Mouse (Mus musculus): ENCODE results near the gene Abhd8. TPM values are rescaled to one million over a fixed set of nuclear protein-coding genes. Genes with fewer than 3 reads are reported as not detected.

Abhd8 gene
- total and polyA plus RNA-seq, 2 experiments from 2014 or later: 205 to 323 TPM

- Histone ChIP-seq H3K9ac (replicated peaks; ENCODE audit: low read length, poor library complexity, severe bottlenecking) (no peak overlapping the region; the same call in 1 of the 2 replicates), H3K36me3 (ENCODE audit: insufficient read depth, low read length) (peaks cover 35% of the 10 kb centered on the region), H3K27me3 (ENCODE audit: insufficient read depth, low read length) (no peaks in the 10 kb centered on the region), H3K27ac (ENCODE audit: low read depth, low read length) (no peak overlapping the region), H3K4me3 (ENCODE audit: low read depth, low read length) (no peak overlapping the region), H3K4me1 (ENCODE audit: insufficient read depth, low read length) (peaks cover 5% of the 10 kb centered on the region; the same call in 1 of the 2 replicates), H3K4me2 (ENCODE audit: low read depth, low read length, poor library complexity, severe bottlenecking) (no peak overlapping the region), H3K9me3 (ENCODE audit: low read length) (no peaks in the 10 kb centered on the region)
- DNase-seq (ENCODE audit: low spot score) (no peak), ATAC-seq (ENCODE audit: low FRiP score) (no peak)
- WGBS: 88% methylated on average over 42 of the region's 47 CpGs
- no peak for TF ChIP-seq CTCF (IDR thresholded peaks at IDR 0.05)
These were observed 2.2 kb downstream of the Abhd8 start for GRCm38 (mm10) chr8:71461152-71461840.

GRCm38 (mm10) chr8:71460716-71461115, 2.7 kb downstream of the Abhd8 start:
- no peak overlapping the region for H3K4me2 ChIP-seq (ENCODE audit: low read depth, low read length, poor library complexity, severe bottlenecking)
- no peak overlapping the region for H3K27ac ChIP-seq (ENCODE audit: low read depth, low read length)
- peaks cover 5% of the 10 kb centered on the region; the same call in 1 of the 2 replicates for H3K4me1 ChIP-seq (ENCODE audit: insufficient read depth, low read length)
- TF ChIP-seq CTCF (IDR thresholded peaks at IDR 0.05): no peak
- no peaks in the 10 kb centered on the region for H3K27me3 ChIP-seq (ENCODE audit: insufficient read depth, low read length)
- DNase-seq (ENCODE audit: low spot score) (no peak), ATAC-seq (ENCODE audit: low FRiP score) (no peak)
- peaks cover 35% of the 10 kb centered on the region for H3K36me3 ChIP-seq (ENCODE audit: insufficient read depth, low read length)
- no peak overlapping the region for H3K9ac ChIP-seq (replicated peaks; ENCODE audit: low read length, poor library complexity, severe bottlenecking)
- H3K4me3 ChIP-seq (ENCODE audit: low read depth, low read length): no peak overlapping the region
- no peaks in the 10 kb centered on the region for H3K9me3 ChIP-seq (ENCODE audit: low read length)
- WGBS: 94% methylated on average over 6 of the region's 6 CpGs

- H3K27me3 ChIP-seq (ENCODE audit: insufficient read depth, low read length): no peaks in the 10 kb centered on the region
- H3K36me3 ChIP-seq (ENCODE audit: insufficient read depth, low read length): peaks cover 35% of the 10 kb centered on the region
- no peak for TF ChIP-seq CTCF (IDR thresholded peaks at IDR 0.05)
- no peak for ATAC-seq (ENCODE audit: low FRiP score)
- H3K4me3 ChIP-seq (ENCODE audit: low read depth, low read length): no peak overlapping the region
- H3K27ac ChIP-seq (ENCODE audit: low read depth, low read length): no peak overlapping the region
- H3K9me3 ChIP-seq (ENCODE audit: low read length): no peaks in the 10 kb centered on the region
- no peak for DNase-seq (ENCODE audit: low spot score)
- no peak overlapping the region for H3K4me2 ChIP-seq (ENCODE audit: low read depth, low read length, poor library complexity, severe bottlenecking)
- WGBS: 88% methylated on average over 20 of the region's 20 CpGs
- H3K4me1 ChIP-seq (ENCODE audit: insufficient read depth, low read length): peaks cover 5% of the 10 kb centered on the region; the same call in 1 of the 2 replicates
- no peak overlapping the region for H3K9ac ChIP-seq (replicated peaks; ENCODE audit: low read length, poor library complexity, severe bottlenecking)
These were observed 5.7 kb downstream of the Abhd8 start for GRCm38 (mm10) chr8:71457659-71458270.

GRCm38 (mm10) chr8:71456906-71457305, 6.5 kb downstream of the Abhd8 start:
- H3K4me1 ChIP-seq (ENCODE audit: insufficient read depth, low read length): no peaks in the 10 kb centered on the region
- WGBS: 49% methylated on average over 20 of the region's 22 CpGs
- H3K9me3 ChIP-seq (ENCODE audit: low read length): no peaks in the 10 kb centered on the region
- H3K4me3 ChIP-seq (ENCODE audit: low read depth, low read length): no peak overlapping the region
- no peak for TF ChIP-seq CTCF (IDR thresholded peaks at IDR 0.05)
- H3K9ac ChIP-seq (replicated peaks; ENCODE audit: low read length, poor library complexity, severe bottlenecking): no peak overlapping the region
- no peak overlapping the region for H3K4me2 ChIP-seq (ENCODE audit: low read depth, low read length, poor library complexity, severe bottlenecking)
- no peak for ATAC-seq (ENCODE audit: low FRiP score)
- H3K27me3 ChIP-seq (ENCODE audit: insufficient read depth, low read length): no peaks in the 10 kb centered on the region
- DNase-seq (ENCODE audit: low spot score): no peak
- peaks cover 35% of the 10 kb centered on the region for H3K36me3 ChIP-seq (ENCODE audit: insufficient read depth, low read length)
- H3K27ac ChIP-seq (ENCODE audit: low read depth, low read length): no peak overlapping the region

- H3K36me3 ChIP-seq (ENCODE audit: insufficient read depth, low read length): peaks cover 25% of the 10 kb centered on the region
- DNase-seq (ENCODE audit: low spot score): no peak
- H3K4me1 ChIP-seq (ENCODE audit: insufficient read depth, low read length): no peaks in the 10 kb centered on the region
- no peak for ATAC-seq (ENCODE audit: low FRiP score)
- H3K4me3 ChIP-seq (ENCODE audit: low read depth, low read length): no peak overlapping the region
- no peak overlapping the region for H3K4me2 ChIP-seq (ENCODE audit: low read depth, low read length, poor library complexity, severe bottlenecking)
- H3K27me3 ChIP-seq (ENCODE audit: insufficient read depth, low read length): no peaks in the 10 kb centered on the region
- H3K9me3 ChIP-seq (ENCODE audit: low read length): no peaks in the 10 kb centered on the region
- 86% methylated on average over 8 of the region's 8 CpGs for WGBS
- no peak overlapping the region for H3K27ac ChIP-seq (ENCODE audit: low read depth, low read length)
- H3K9ac ChIP-seq (replicated peaks; ENCODE audit: low read length, poor library complexity, severe bottlenecking): no peak overlapping the region
- no peak for TF ChIP-seq CTCF (IDR thresholded peaks at IDR 0.05)
These were observed 8.8 kb downstream of the Abhd8 start for GRCm38 (mm10) chr8:71454668-71455067.

GRCm38 (mm10) chr8:71452669-71453068, 10.8 kb downstream of the Abhd8 start:
- no peak overlapping the region for H3K27ac ChIP-seq (ENCODE audit: low read depth, low read length)
- H3K4me1 ChIP-seq (ENCODE audit: insufficient read depth, low read length): no peaks in the 10 kb centered on the region
- H3K9ac ChIP-seq (replicated peaks; ENCODE audit: low read length, poor library complexity, severe bottlenecking): no peak overlapping the region
- WGBS: 86% methylated on average over 2 of the region's 2 CpGs
- peaks cover 11% of the 10 kb centered on the region for H3K36me3 ChIP-seq (ENCODE audit: insufficient read depth, low read length)
- TF ChIP-seq CTCF (IDR thresholded peaks at IDR 0.05): no peak
- no peaks in the 10 kb centered on the region for H3K9me3 ChIP-seq (ENCODE audit: low read length)
- DNase-seq (ENCODE audit: low spot score) (no peak), ATAC-seq (ENCODE audit: low FRiP score) (no peak)
- no peak overlapping the region for H3K4me3 ChIP-seq (ENCODE audit: low read depth, low read length)
- no peak overlapping the region for H3K4me2 ChIP-seq (ENCODE audit: low read depth, low read length, poor library complexity, severe bottlenecking)
- no peaks in the 10 kb centered on the region for H3K27me3 ChIP-seq (ENCODE audit: insufficient read depth, low read length)

All from midbrain, postnatal 0 days (tissue).